Mouse (Mus musculus) midbrain, embryonic 15.5 days (tissue): Measurements from ENCODE around the gene Evpl. TPM values are rescaled to one million over a fixed set of nuclear protein-coding genes. Genes with fewer than 3 reads are reported as not detected.

Source experiments
- ATAC-seq: fragments of 200-750 bp; cut with Nextera tagmentation; replicated peaks from 2 replicates; pipeline ENCODE4 v1.8.0; 2017; ENCODE audit warnings: moderate TSS enrichment
- H3K27ac ChIP-seq: fragments of 300-500 bp; sonication (generic); 2 replicates; pipeline ENCODE4 v1.5.1; 2015; ENCODE audit warnings: mild to moderate bottlenecking, inconsistent platforms
- H3K27me3 ChIP-seq: fragments of 300-500 bp; sonication (generic); replicated peaks from 2 replicates; pipeline ENCODE4 v1.6.1; 2015; ENCODE audit warnings: inconsistent platforms
- H3K36me3 ChIP-seq: fragments of 300-500 bp; sonication (generic); replicated peaks from 2 replicates; pipeline ENCODE4 v1.6.1; 2015; ENCODE audit warnings: inconsistent platforms
- H3K4me1 ChIP-seq: fragments of 300-500 bp; sonication (generic); 2 replicates; pipeline ENCODE4 v1.6.1; 2015; ENCODE audit warnings: inconsistent platforms
- H3K4me2 ChIP-seq: fragments of 300-500 bp; sonication (generic); 2 replicates; pipeline ENCODE4 v1.6.1; 2015; ENCODE audit warnings: inconsistent platforms, mild to moderate bottlenecking, moderate library complexity
- H3K4me3 ChIP-seq: fragments of 300-500 bp; sonication (generic); 2 replicates; pipeline ENCODE4 v1.5.1; 2015; ENCODE audit warnings: mild to moderate bottlenecking, inconsistent platforms
- H3K9ac ChIP-seq: fragments of 300-500 bp; sonication (generic); 2 replicates; pipeline ENCODE4 v1.6.1; 2015; ENCODE audit warnings: mild to moderate bottlenecking, inconsistent platforms
- H3K9me3 ChIP-seq: fragments of 300-500 bp; sonication (generic); 2 replicates; pipeline ENCODE4 v1.6.1; 2016; ENCODE audit warnings: inconsistent platforms
- whole genome bisulfite sequencing: fragments of 180-500 bp; shearing (Covaris S2); methylation state at CpG from one replicate; pipeline ENCODE4 v1.1.7; 2015; ENCODE audit warnings: mixed read lengths; 5-methylcytosine and 5-hydroxymethylcytosine counted together
- polyA plus RNA-seq: library from polyadenylated mRNA; unstranded; fragments of >200 nt; fragmentation: Nextera tagmentation; extraction: Ambion mirVana; gene quantifications from 2 replicates; pipeline ENCODE4 v1.2.1, GENCODE M21; 2015

The Evpl gene
- polyA plus RNA-seq, 1 experiment from 2014 or later: 0.96 TPM

GRCm38 (mm10) chr11:116178411-116179121 lies 59.3 kb downstream of the Evpl start:
- H3K9ac ChIP-seq: no peak overlapping the region
- H3K4me2 ChIP-seq: no peak overlapping the region
- no peak overlapping the region for H3K4me3 ChIP-seq
- WGBS: 90% methylated on average over 20 of the region's 20 CpGs
- H3K27me3 ChIP-seq: no peaks in the 10 kb centered on the region
- peaks cover 54% of the 10 kb centered on the region for H3K36me3 ChIP-seq
- ATAC-seq: no peak
- no peaks in the 10 kb centered on the region for H3K4me1 ChIP-seq
- no peak overlapping the region for H3K27ac ChIP-seq
- H3K9me3 ChIP-seq: no peaks in the 10 kb centered on the region

GRCm38 (mm10) chr11:116176010-116176409 lies 61.9 kb downstream of the Evpl start:
- no peak for ATAC-seq
- Histone ChIP-seq H3K27ac (no peak overlapping the region), H3K9me3 (no peaks in the 10 kb centered on the region), H3K9ac (no peak overlapping the region), H3K4me3 (no peak overlapping the region), H3K27me3 (no peaks in the 10 kb centered on the region), H3K36me3 (peaks cover 67% of the 10 kb centered on the region), H3K4me1 (no peaks in the 10 kb centered on the region), H3K4me2 (no peak overlapping the region)
- 80% methylated on average over 7 of the region's 7 CpGs for WGBS

- Histone ChIP-seq H3K9ac (no peak overlapping the region), H3K4me3 (no peak overlapping the region), H3K36me3 (peaks cover 67% of the 10 kb centered on the region), H3K27me3 (no peaks in the 10 kb centered on the region), H3K4me2 (no peak overlapping the region), H3K27ac (no peak overlapping the region), H3K4me1 (no peaks in the 10 kb centered on the region), H3K9me3 (no peaks in the 10 kb centered on the region)
- ATAC-seq: no peak
- 92% methylated on average over 22 of the region's 22 CpGs for WGBS
Measured at GRCm38 (mm10) chr11:116174775-116175448, 63.0 kb downstream of the Evpl start.

GRCm38 (mm10) chr11:116171959-116172358 lies 65.9 kb downstream of the Evpl start:
- Histone ChIP-seq H3K27me3 (no peaks in the 10 kb centered on the region), H3K27ac (no peak overlapping the region), H3K4me2 (no peak overlapping the region), H3K9me3 (no peaks in the 10 kb centered on the region), H3K9ac (no peak overlapping the region), H3K4me3 (no peak overlapping the region), H3K4me1 (peaks cover 10% of the 10 kb centered on the region), H3K36me3 (peaks cover 41% of the 10 kb centered on the region)
- WGBS: 79% methylated on average over 2 of the region's 2 CpGs
- ATAC-seq: no peak

Other genes starting within 250 kb of the Evpl start
- 53.2 and 58.5 TPM in 2 replicates for gene Galk1, start 225.4 kb downstream of the Evpl start, polyA plus RNA-seq
- 2,073 and 2,119 TPM in 2 replicates for gene H3f3b, start 210.1 kb downstream of the Evpl start, polyA plus RNA-seq
- gene Unk, start 207.8 kb downstream of the Evpl start, polyA plus RNA-seq: 39.7 and 40.7 TPM in 2 replicates
- 0.70 and 1.5 TPM in 2 replicates for gene Unc13d, start 160.1 kb downstream of the Evpl start, polyA plus RNA-seq
- 165 and 173 TPM in 2 replicates for gene Wbp2, start 151.1 kb downstream of the Evpl start, polyA plus RNA-seq
- gene Trim47, start 110.9 kb downstream of the Evpl start, polyA plus RNA-seq: 10.5 and 12.2 TPM in 2 replicates
- gene Trim65, start 106.9 kb downstream of the Evpl start, polyA plus RNA-seq: 2.7 and 3.1 TPM in 2 replicates
- 81.7 and 85.1 TPM in 2 replicates for gene Mrpl38, start 99.2 kb downstream of the Evpl start, polyA plus RNA-seq
- gene Fbf1, start 69.9 kb downstream of the Evpl start, polyA plus RNA-seq: 69.2 and 78.4 TPM in 2 replicates
- 86.7 and 92.5 TPM in 2 replicates for gene Ten1, start 39.2 kb downstream of the Evpl start, polyA plus RNA-seq
- 63.0 and 64.0 TPM in 2 replicates for gene Acox1, start 39.0 kb downstream of the Evpl start, polyA plus RNA-seq
- gene Srp68, start 36.1 kb upstream of the Evpl start, polyA plus RNA-seq: 62.4 and 63.5 TPM in 2 replicates
- 0.45 and 0.57 TPM in 2 replicates for gene Galr2, start 42.9 kb upstream of the Evpl start, polyA plus RNA-seq
- gene Exoc7, start 69.2 kb upstream of the Evpl start, polyA plus RNA-seq: 109 and 110 TPM in 2 replicates
- 17.4 and 20.4 TPM in 2 replicates for gene Foxj1, start 97.3 kb upstream of the Evpl start, polyA plus RNA-seq
- 66.1 and 68.0 TPM in 2 replicates for gene Rnf157, start 175.0 kb upstream of the Evpl start, polyA plus RNA-seq
- gene Ubald2, start 196.0 kb upstream of the Evpl start, polyA plus RNA-seq: 40.9 and 44.2 TPM in 2 replicates
- gene Qrich2, start 228.2 kb upstream of the Evpl start, polyA plus RNA-seq: not detected in 2 replicates